18 mouse cellular contexts compared by ENCODE assay signal in genomic region chr3:61595574-61595973, GRCm38 (mm10).
"Had no signal": no experiment of that assay in that cellular context is flagged by ENCODE, and none has a peak within 500 bp of the region (broad histone marks: within the 10 kb centered on the region; RNA-seq: fewer than 3 reads in every experiment).

No protein-coding gene starts in this region.

- ATAC-seq: hindbrain, embryonic 16.5 days; inflammation-experienced regulatory T-cells, adult 6 months; intestine, embryonic 15.5 days; intestine, postnatal 0 days had no signal

- DNase-seq: gastrocnemius, adult 2 months; gastrocnemius, postnatal 14 days; gastrocnemius, postnatal 36 days; heart, adult 2 months; heart, postnatal 10 days; heart, postnatal 4 days; kidney, adult 2 months; kidney, adult 9 months; kidney, postnatal 14 days; kidney, postnatal 36 days; layer of hippocampus, adult 9-11 months; layer of hippocampus, postnatal 36 days; liver; liver, embryonic 13.5 days had no signal
